Mouse (Mus musculus) erythroid progenitor cell, adult 5-6 weeks (primary cell): ENCODE data around the gene Fbxo28. TPM values are rescaled to one million over a fixed set of nuclear protein-coding genes. Genes with fewer than 3 reads are reported as not detected.

Experiments used
- ATAC-seq: replicated peaks from 2 replicates; pipeline ENCODE4 v1.8.0; 2016; ENCODE audit warnings: moderate number of reproducible peaks, mild to moderate bottlenecking, moderate TSS enrichment, inconsistent platforms; ENCODE audit not compliant: poor library complexity, low FRiP score, severe bottlenecking
- total RNA-seq, 2 experiments: library from RNA; stranded (forward) in 1 of 2; stranded (reverse) in 1 of 2; fragments of 150-400 nt in 1 of 2; fragments of 186-747, 209-891 nt in 1 of 2; gene quantifications; 2 replicates each; pipeline versions ENCODE4 v1.2.3 to v1.2.4; 2015 to 2017; ENCODE audit warnings: low replicate concordance in 2 of 2

Fbxo28 gene
- total RNA-seq, 2 experiments from 2014 or later = 7.8 to 13.0 TPM

GRCm38 (mm10) chr1:182346491-182346890, 5.1 kb upstream of the Fbxo28 start:
- no peak for ATAC-seq

GRCm38 (mm10) chr1:182345857-182346256, 4.4 kb upstream of the Fbxo28 start:
- no peak for ATAC-seq

GRCm38 (mm10) chr1:182341993-182342392, 564 bp upstream of the Fbxo28 start:
- ATAC-seq = no peak

GRCm38 (mm10) chr1:182340281-182340680, 1.1 kb downstream of the Fbxo28 start:
- no peak for ATAC-seq

GRCm38 (mm10) chr1:182338961-182339565, 2.4 kb downstream of the Fbxo28 start:
- no peak for ATAC-seq

- ATAC-seq = no peak
Observed at GRCm38 (mm10) chr1:182333766-182334437, 7.5 kb downstream of the Fbxo28 start.

GRCm38 (mm10) chr1:182332090-182333034, 9.1 kb downstream of the Fbxo28 start:
- ATAC-seq = no peak

- ATAC-seq = no peak
Observed at GRCm38 (mm10) chr1:182325919-182326318, 15.5 kb downstream of the Fbxo28 start.

- no peak for ATAC-seq
Observed at GRCm38 (mm10) chr1:182324552-182324951, 16.9 kb downstream of the Fbxo28 start.

- ATAC-seq = no peak
Observed at GRCm38 (mm10) chr1:182323139-182323538, 18.3 kb downstream of the Fbxo28 start.

- no peak for ATAC-seq
Observed at GRCm38 (mm10) chr1:182314201-182314600, 27.2 kb downstream of the Fbxo28 start.

GRCm38 (mm10) chr1:182313181-182313580, 28.2 kb downstream of the Fbxo28 start:
- ATAC-seq = no peak

- no peak for ATAC-seq
Observed at GRCm38 (mm10) chr1:182311376-182311775, 30.1 kb downstream of the Fbxo28 start.

GRCm38 (mm10) chr1:182310316-182310715, 31.1 kb downstream of the Fbxo28 start:
- ATAC-seq = no peak

- ATAC-seq = no peak
Observed at GRCm38 (mm10) chr1:182309403-182309802, 32.0 kb downstream of the Fbxo28 start.

GRCm38 (mm10) chr1:182302916-182303315, 38.5 kb downstream of the Fbxo28 start:
- no peak for ATAC-seq

- ATAC-seq = no peak
Observed at GRCm38 (mm10) chr1:182302176-182302870, 39.1 kb downstream of the Fbxo28 start.

- ATAC-seq = no peak
Observed at GRCm38 (mm10) chr1:182297821-182298220, 43.6 kb downstream of the Fbxo28 start.

GRCm38 (mm10) chr1:182297246-182297645, 44.2 kb downstream of the Fbxo28 start:
- no peak for ATAC-seq

GRCm38 (mm10) chr1:182296816-182297215, 44.6 kb downstream of the Fbxo28 start:
- no peak for ATAC-seq
